Mouse (Mus musculus) kidney, postnatal 25 days (tissue): ENCODE measurements at regions not wholly inside any gene's neighbourhood (a gene's known extent, or its start where the extent isn't known, plus 50 kb on each side); places are given as distances from the start of the nearest gene placed in this dataset.
A peak's percentile ranks its signal among the peaks of the same experiment; 100 is the strongest.

Source experiments
- DNase-seq, 2 experiments: peaks; one replicate each; pipeline ENCODE4 v3.0.0; 2021; ENCODE audit warnings: mixed read lengths in 2 of 2

- DNase-seq, result no peak
These were observed 61.6 kb downstream of the Gm10295 start for GRCm38 (mm10) chr7:71289702-71290101.

GRCm38 (mm10) chr7:71289266-71289665 lies 62.0 kb downstream of the Gm10295 start:
- DNase-seq, result no peak

- no peak for DNase-seq
These were observed 63.8 kb downstream of the Gm10295 start for GRCm38 (mm10) chr7:71287441-71287840.

- DNase-seq, result no peak
These were observed 67.0 kb downstream of the Gm10295 start for GRCm38 (mm10) chr7:71284246-71284645.

GRCm38 (mm10) chr7:71283419-71283818 lies 67.9 kb downstream of the Gm10295 start:
- no peak for DNase-seq

- DNase-seq, result no peak
These were observed 85.2 kb downstream of the Gm10295 start for GRCm38 (mm10) chr7:71266101-71266500.

- peak; percentile 40 to 41 for DNase-seq
These were observed 87.2 kb downstream of the Gm10295 start for GRCm38 (mm10) chr7:71264115-71264514.

GRCm38 (mm10) chr7:71249669-71250068 lies 101.6 kb downstream of the Gm10295 start:
- DNase-seq, result no peak

- DNase-seq, result peak; percentile 62 to 68
These were observed 102.1 kb downstream of the Gm10295 start for GRCm38 (mm10) chr7:71249216-71249615.

GRCm38 (mm10) chr7:71247922-71248321 lies 103.4 kb downstream of the Gm10295 start:
- DNase-seq, result peak; percentile 56 to 74

- DNase-seq, result no peak
These were observed 108.8 kb downstream of the Gm10295 start for GRCm38 (mm10) chr7:71242379-71242911.

- no peak for DNase-seq
These were observed 112.1 kb downstream of the Gm10295 start for GRCm38 (mm10) chr7:71239207-71239606.

GRCm38 (mm10) chr7:71236334-71236733 lies 115.0 kb downstream of the Gm10295 start:
- no peak for DNase-seq

- DNase-seq, result no peak
These were observed 117.0 kb downstream of the Gm10295 start for GRCm38 (mm10) chr7:71234176-71234769.

- DNase-seq, result no peak
These were observed 118.2 kb downstream of the Gm10295 start for GRCm38 (mm10) chr7:71232821-71233815.

- DNase-seq, result peak in 1 of 2 experiments; percentile 44
These were observed 120.3 kb downstream of the Gm10295 start for GRCm38 (mm10) chr7:71230901-71231477.

GRCm38 (mm10) chr7:71229183-71229582 lies 122.1 kb downstream of the Gm10295 start:
- DNase-seq, result no peak

- DNase-seq, result peak in 1 of 2 experiments; percentile 42
These were observed 126.9 kb downstream of the Gm10295 start for GRCm38 (mm10) chr7:71224320-71224865.

- DNase-seq, result peak; percentile 78
These were observed 127.6 kb downstream of the Gm10295 start for GRCm38 (mm10) chr7:71223513-71224319.

- no peak for DNase-seq
These were observed 133.9 kb downstream of the Gm10295 start for GRCm38 (mm10) chr7:71217344-71217743.

- peak; percentile 76 to 80 for DNase-seq
These were observed 134.5 kb downstream of the Gm10295 start for GRCm38 (mm10) chr7:71216808-71217207.

- peak; percentile 32 to 53 for DNase-seq
These were observed 136.7 kb downstream of the Gm10295 start for GRCm38 (mm10) chr7:71214500-71215055.
